20 mouse cellular contexts compared by ENCODE assay signal in the genomic region with DNA sequence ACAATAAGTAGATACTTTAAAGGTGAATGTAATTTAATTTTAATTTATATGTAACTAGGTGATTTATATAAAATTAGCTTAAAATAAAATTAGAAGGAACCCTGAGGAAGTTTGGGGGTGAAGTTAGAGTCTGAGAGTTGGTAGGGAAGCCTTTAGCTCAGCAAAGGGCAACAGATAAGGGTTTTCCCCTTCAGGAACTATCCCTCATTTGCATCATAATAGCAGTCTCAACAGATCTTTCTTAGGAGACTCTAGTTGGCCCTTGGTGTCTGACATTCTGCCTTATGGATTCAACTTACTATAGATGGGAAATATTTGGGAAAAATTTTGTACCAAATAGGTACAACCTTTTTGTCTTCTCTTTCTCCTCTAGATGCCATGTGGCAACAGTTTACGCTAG. TPM values are rescaled to one million over a fixed set of nuclear protein-coding genes. Genes with fewer than 3 reads are reported as not detected.
DNase-seq lines count a peak whose midpoint lies in the region; ATAC-seq lines count a peak whose summit lies in the region.
"Had no signal": no experiment of that assay in that cellular context is flagged by ENCODE, and none has a peak within 500 bp of the region (broad histone marks: within the 10 kb centered on the region; RNA-seq: fewer than 3 reads in every experiment).

No protein-coding gene starts in this region.

- ATAC-seq in CD4-positive, CD25-positive, alpha-beta regulatory T cell, adult 4 months = peak; percentile 60
- ATAC-seq in inflammation-experienced regulatory T-cells, adult 6 months = peak; percentile 52
- no peak for ATAC-seq in intestine, embryonic 16.5 days
- ATAC-seq in midbrain, embryonic 16.5 days = no peak
- ATAC-seq: forebrain, embryonic 14.5 days; forebrain, embryonic 16.5 days had no signal

- no peak overlapping the region for H3K4me3 ChIP-seq in intestine, embryonic 16.5 days (ENCODE audit: low read length)
- H3K4me3 ChIP-seq in midbrain, embryonic 16.5 days (ENCODE audit: low read depth, low read length) = no peak overlapping the region
- H3K4me3 ChIP-seq: embryonic facial prominence, embryonic 10.5 days; embryonic facial prominence, embryonic 12.5 days had no signal

- 87% methylated on average over 1 of the region's 1 CpGs for WGBS in intestine, embryonic 16.5 days
- WGBS in midbrain, embryonic 16.5 days = 96% methylated on average over 1 of the region's 1 CpGs

- no peaks in the 10 kb centered on the region for H3K9me3 ChIP-seq in intestine, embryonic 16.5 days (ENCODE audit: control insufficient read depth, low read length)
- no peaks in the 10 kb centered on the region for H3K9me3 ChIP-seq in midbrain, embryonic 16.5 days (replicated peaks; ENCODE audit: control insufficient read depth, low read length, poor library complexity, severe bottlenecking)
- H3K9me3 ChIP-seq: embryonic facial prominence, embryonic 10.5 days; embryonic facial prominence, embryonic 12.5 days had no signal

- no peak overlapping the region for H3K9ac ChIP-seq in intestine, embryonic 16.5 days (ENCODE audit: low read depth, low read length)
- no peak overlapping the region for H3K9ac ChIP-seq in midbrain, embryonic 16.5 days (ENCODE audit: low read depth, low read length)
- H3K9ac ChIP-seq: embryonic facial prominence, embryonic 12.5 days had no signal

- DNase-seq in ES-CJ7 (ENCODE audit: low read depth, low spot score) = peak; percentile 57
- DNase-seq in ZHBTc4 (ENCODE audit: low read depth, low spot score) = peak; percentile 38
- DNase-seq in thymus, postnatal 25 days = no peak
- DNase-seq: adrenal gland, adult 2 months; adrenal gland, postnatal 10 days; adrenal gland, postnatal 25 days; B cell, adult 2 months; cerebellum, adult 11-12 months; cerebellum, adult 2 months; cerebellum, adult 9-10 months; cerebellum, postnatal 10 days; cerebellum, postnatal 25 days had no signal

- H3K36me3 ChIP-seq in intestine, embryonic 16.5 days (ENCODE audit: control insufficient read depth, insufficient read depth, low read length) = peaks cover 2% of the 10 kb centered on the region; the same call in 1 of the 2 replicates
- H3K36me3 ChIP-seq in midbrain, embryonic 16.5 days (ENCODE audit: control insufficient read depth, insufficient read depth, low read length) = peaks cover 6% of the 10 kb centered on the region
- H3K36me3 ChIP-seq: embryonic facial prominence, embryonic 12.5 days had no signal

- no peaks in the 10 kb centered on the region for H3K27me3 ChIP-seq in intestine, embryonic 16.5 days (replicated peaks; ENCODE audit: control insufficient read depth, insufficient read depth, low read length)
- H3K27me3 ChIP-seq in midbrain, embryonic 16.5 days (ENCODE audit: control insufficient read depth, insufficient read depth, low read depth, low read length) = no peaks in the 10 kb centered on the region
- H3K27me3 ChIP-seq: embryonic facial prominence, embryonic 12.5 days had no signal

- H3K27ac ChIP-seq in intestine, embryonic 16.5 days (ENCODE audit: low read length) = no peak overlapping the region
- no peak overlapping the region for H3K27ac ChIP-seq in midbrain, embryonic 16.5 days (ENCODE audit: low read length)
- H3K27ac ChIP-seq: embryonic facial prominence, embryonic 10.5 days; embryonic facial prominence, embryonic 12.5 days had no signal

- no peaks in the 10 kb centered on the region for H3K4me1 ChIP-seq in intestine, embryonic 16.5 days (ENCODE audit: control insufficient read depth, insufficient read depth, low read length)
- no peaks in the 10 kb centered on the region for H3K4me1 ChIP-seq in midbrain, embryonic 16.5 days (ENCODE audit: control insufficient read depth, insufficient read depth, low read length)
- H3K4me1 ChIP-seq: embryonic facial prominence, embryonic 10.5 days; embryonic facial prominence, embryonic 12.5 days had no signal

- no peak overlapping the region for H3K4me2 ChIP-seq in intestine, embryonic 16.5 days (ENCODE audit: low read depth, low read length)
- H3K4me2 ChIP-seq in midbrain, embryonic 16.5 days (ENCODE audit: low read length) = no peak overlapping the region
- H3K4me2 ChIP-seq: embryonic facial prominence, embryonic 12.5 days had no signal

RNA-seq across cellular contexts. Expression of gene Hibch, which starts 19.5 kb away (rescaled TPM):
- 10 to 100 TPM; 26.4 to 27.5 TPM for polyA plus RNA-seq in CD4-positive, CD25-positive, alpha-beta regulatory T cell, adult 4 months (2017; shearing (Covaris generic))
- polyA plus RNA-seq in inflammation-experienced regulatory T-cells, adult 6 months (2017; shearing (Covaris generic)) = 10 to 100 TPM; 28.0 to 33.2 (median 32.3) TPM
- polyA plus RNA-seq in intestine, embryonic 16.5 days (2015; fragmentation: Nextera tagmentation; extraction: Ambion mirVana) = 25.5 and 26.3 TPM in 2 replicates
- 31.4 and 34.2 TPM in 2 replicates for polyA plus RNA-seq in midbrain, embryonic 16.5 days (2015; fragmentation: Nextera tagmentation; extraction: Ambion mirVana)

RNA-seq across cellular contexts. Expression of gene Inpp1, which starts 46.7 kb away (rescaled TPM):
- polyA plus RNA-seq in CD4-positive, CD25-positive, alpha-beta regulatory T cell, adult 4 months (2017; shearing (Covaris generic)) = 100 to 1,000 TPM in 1 of 2 experiments, 10 to 100 TPM in 1; 94.9 to 141 TPM
- polyA plus RNA-seq in inflammation-experienced regulatory T-cells, adult 6 months (2017; shearing (Covaris generic)) = 100 to 1,000 TPM in 2 of 3 experiments, 10 to 100 TPM in 1; 96.3 to 126 (median 110) TPM
- polyA plus RNA-seq in intestine, embryonic 16.5 days (2015; fragmentation: Nextera tagmentation; extraction: Ambion mirVana) = 17.7 and 18.8 TPM in 2 replicates
- 40.9 and 45.0 TPM in 2 replicates for polyA plus RNA-seq in midbrain, embryonic 16.5 days (2015; fragmentation: Nextera tagmentation; extraction: Ambion mirVana)

Comparison
In these comparisons a context has a peak if more than half of its experiments do, and no peak if none do; other contexts are left out.
1. ATAC-seq: peak in CD4-positive, CD25-positive, alpha-beta regulatory T cell, adult 4 months (single experiment) and inflammation-experienced regulatory T-cells, adult 6 months (single experiment); none in intestine, embryonic 16.5 days (single experiment) and midbrain, embryonic 16.5 days (single experiment).